Mouse (Mus musculus) E14TG2a.4 (cell line): ENCODE measurements around the gene Slc6a13.
A peak's percentile ranks its signal among the peaks of the same experiment; 100 is the strongest.

ENCODE experiments used
- H3K27me3 ChIP-seq: 2 replicates; pipeline ENCODE4 v1.6.1; 2014; ENCODE audit warnings: low read length, control low read depth; ENCODE audit not compliant: insufficient read depth
- H3K36me3 ChIP-seq: 2 replicates; pipeline ENCODE4 v1.6.1; 2014; ENCODE audit warnings: low read length, control low read depth; ENCODE audit not compliant: insufficient read depth
- H3K4me1 ChIP-seq: replicated peaks from 2 replicates; pipeline ENCODE4 v1.6.1; 2014; ENCODE audit warnings: low read depth, low read length, control low read depth
- H3K4me3 ChIP-seq: replicated peaks from 2 replicates; pipeline ENCODE4 v1.5.1; 2014; ENCODE audit warnings: mild to moderate bottlenecking, low read length
- H3K9me3 ChIP-seq: 2 replicates; pipeline ENCODE4 v1.6.1; 2014; ENCODE audit warnings: low read length, control low read depth
- CTCF ChIP-seq: conservative IDR thresholded peaks from 2 replicates; pipeline ENCODE4 v1.5.1; 2014; ENCODE audit warnings: low read length
- NANOG ChIP-seq: IDR thresholded peaks from 2 replicates; pipeline ENCODE4 v1.6.1; 2014; ENCODE audit warnings: borderline replicate concordance, low read length, mixed read lengths
- POU5F1 ChIP-seq: IDR thresholded peaks from 2 replicates; pipeline ENCODE4 v1.6.1; 2014; ENCODE audit warnings: low read length, borderline replicate concordance

The Slc6a13 gene

DNA sequence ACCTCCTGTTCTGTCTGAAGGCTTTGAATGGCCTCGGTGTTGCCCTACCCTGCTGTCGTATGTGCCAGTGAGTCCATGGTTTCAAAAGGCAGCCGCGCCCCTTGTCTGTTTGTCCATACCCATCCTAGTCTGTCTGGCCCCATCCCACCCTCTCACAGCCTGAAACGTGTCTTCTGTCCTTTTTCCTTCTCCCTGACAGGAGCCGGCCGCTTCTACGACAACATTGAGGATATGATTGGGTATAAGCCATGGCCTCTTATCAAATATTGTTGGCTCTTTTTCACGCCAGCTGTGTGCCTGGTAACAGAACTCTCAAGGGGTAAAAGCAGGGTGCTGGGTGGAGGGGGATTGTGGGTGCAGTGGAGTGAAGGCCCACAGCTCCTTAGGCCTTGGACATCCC lies 35.8 kb downstream of the Slc6a13 start:
- Histone ChIP-seq H3K36me3 (no peaks in the 10 kb centered on the region), H3K27me3 (peaks cover 22% of the 10 kb centered on the region), H3K4me1 (peaks cover 8% of the 10 kb centered on the region), H3K9me3 (no peaks in the 10 kb centered on the region), H3K4me3 (no peak overlapping the region)
- TF ChIP-seq POU5F1 (no peak), CTCF (no peak), NANOG (no peak)

DNA sequence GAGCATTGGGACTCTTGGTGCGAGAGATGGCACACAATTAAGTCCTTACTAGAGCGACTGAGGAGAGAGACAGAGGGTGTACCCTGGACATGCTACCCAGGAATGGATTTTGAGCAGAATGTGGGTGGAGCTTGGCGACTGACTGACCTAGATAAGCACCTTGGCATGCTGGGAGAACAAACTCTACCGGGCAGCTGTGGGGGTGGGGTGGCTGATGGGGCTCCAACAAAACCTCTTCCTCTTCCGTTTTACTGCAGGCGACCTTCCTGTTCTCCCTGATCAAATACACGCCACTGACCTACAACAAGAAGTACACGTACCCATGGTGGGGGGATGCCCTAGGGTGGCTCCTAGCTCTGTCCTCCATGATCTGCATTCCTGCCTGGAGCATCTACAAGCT lies 36.5 kb downstream of the Slc6a13 start:
- H3K4me3 ChIP-seq = no peak overlapping the region
- H3K9me3 ChIP-seq = no peaks in the 10 kb centered on the region
- TF ChIP-seq NANOG = no peak
- TF ChIP-seq CTCF = no peak
- no peak for TF ChIP-seq POU5F1
- peaks cover 20% of the 10 kb centered on the region for H3K27me3 ChIP-seq
- no peaks in the 10 kb centered on the region for H3K36me3 ChIP-seq
- peaks cover 8% of the 10 kb centered on the region for H3K4me1 ChIP-seq

GRCm38 (mm10) chr6:121337229-121337628 lies 37.2 kb downstream of the Slc6a13 start:
- H3K4me1 ChIP-seq = peaks cover 8% of the 10 kb centered on the region
- peaks cover 21% of the 10 kb centered on the region for H3K27me3 ChIP-seq
- no peaks in the 10 kb centered on the region for H3K9me3 ChIP-seq
- H3K4me3 ChIP-seq = no peak overlapping the region
- H3K36me3 ChIP-seq = no peaks in the 10 kb centered on the region
- TF ChIP-seq CTCF (no peak), NANOG (no peak), POU5F1 (no peak)

DNA sequence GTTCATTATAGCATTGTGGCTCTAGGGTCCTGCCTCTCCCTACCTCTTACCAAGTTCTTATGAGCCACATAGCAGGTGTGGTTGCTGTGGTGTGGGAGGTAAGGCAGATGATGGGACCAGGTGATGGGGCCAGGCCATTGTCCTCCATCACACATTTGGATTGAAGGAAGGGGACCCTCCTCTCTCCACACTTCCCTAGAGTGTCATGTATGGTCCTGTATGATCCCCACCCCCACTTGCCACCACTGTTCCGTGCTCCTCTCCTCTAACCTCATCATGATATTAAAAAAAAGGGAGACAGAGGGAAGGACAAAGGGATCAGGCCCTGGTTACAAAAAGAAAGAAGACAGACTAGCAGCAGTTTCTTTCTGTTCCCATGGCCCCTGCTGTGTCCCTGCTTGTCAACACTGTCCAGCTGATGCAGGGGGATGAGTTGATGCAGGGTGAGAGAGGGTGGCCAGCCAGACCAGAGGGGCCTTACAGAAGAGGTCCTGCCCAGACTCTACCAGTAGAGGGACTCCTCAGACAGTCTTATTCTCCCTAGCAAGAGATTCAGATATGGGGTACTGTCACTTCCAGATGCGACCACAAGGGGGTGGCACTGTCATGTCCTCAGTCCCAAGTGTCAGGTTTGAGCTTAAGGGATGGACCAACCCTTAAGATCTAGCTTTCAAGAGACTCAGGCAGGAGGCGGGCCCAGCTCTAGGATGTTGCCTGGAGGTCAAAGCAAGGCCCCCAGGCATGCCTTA lies 37.9 kb downstream of the Slc6a13 start:
- TF ChIP-seq NANOG (no peak), CTCF (peak; percentile 90)
- Histone ChIP-seq H3K9me3 (no peaks in the 10 kb centered on the region), H3K4me3 (no peak overlapping the region), H3K27me3 (peaks cover 26% of the 10 kb centered on the region), H3K4me1 (peaks cover 8% of the 10 kb centered on the region), H3K36me3 (no peaks in the 10 kb centered on the region)

DNA sequence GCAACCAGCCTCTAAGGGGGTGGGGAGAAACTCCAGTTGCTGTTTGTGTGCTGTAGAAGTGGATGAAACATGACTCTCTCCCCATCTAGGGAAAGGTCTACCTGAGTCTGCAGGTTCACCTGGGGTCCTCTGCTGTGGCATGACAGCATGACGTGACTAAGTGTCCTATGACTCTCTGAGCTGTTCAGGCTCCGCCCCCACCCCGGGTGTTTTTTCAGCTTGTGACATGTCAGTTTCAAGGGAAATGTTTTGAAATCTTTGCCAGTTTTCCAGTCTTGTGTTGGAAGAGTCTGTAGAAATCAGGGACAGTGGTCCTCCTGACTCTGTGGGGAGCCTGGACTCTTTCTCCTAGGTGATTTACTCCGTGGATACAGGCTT lies 38.5 kb downstream of the Slc6a13 start:
- no peaks in the 10 kb centered on the region for H3K9me3 ChIP-seq
- TF ChIP-seq POU5F1 (no peak), NANOG (no peak), CTCF (no peak)
- peaks cover 14% of the 10 kb centered on the region for H3K4me1 ChIP-seq
- H3K4me3 ChIP-seq = no peak overlapping the region
- H3K36me3 ChIP-seq = no peaks in the 10 kb centered on the region
- peaks cover 28% of the 10 kb centered on the region for H3K27me3 ChIP-seq

DNA sequence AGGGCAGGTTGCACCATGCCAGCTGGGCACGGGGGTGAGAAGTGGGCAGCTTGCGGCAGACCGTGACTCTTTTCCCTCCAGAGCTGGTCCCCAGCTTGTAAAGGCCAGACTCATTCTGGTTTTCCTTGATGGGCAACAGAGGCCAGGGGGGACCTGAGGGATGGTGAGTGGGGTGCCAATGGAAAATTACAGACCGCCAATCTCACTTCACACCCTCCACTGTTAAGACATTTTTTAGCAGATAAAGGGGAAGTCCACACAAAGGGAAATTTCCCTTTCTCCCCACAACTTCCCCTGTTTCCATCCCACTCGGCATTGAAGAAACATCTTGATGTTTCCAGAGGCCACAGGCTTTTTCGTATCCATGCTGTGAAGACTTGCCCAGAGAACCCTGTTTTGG lies 41.6 kb downstream of the Slc6a13 start:
- Histone ChIP-seq H3K4me3 (no peak overlapping the region), H3K27me3 (peaks cover 29% of the 10 kb centered on the region), H3K9me3 (no peaks in the 10 kb centered on the region), H3K36me3 (no peaks in the 10 kb centered on the region), H3K4me1 (peaks cover 27% of the 10 kb centered on the region)
- TF ChIP-seq CTCF (no peak), NANOG (no peak), POU5F1 (no peak)

GRCm38 (mm10) chr6:121343026-121343770 lies 43.2 kb downstream of the Slc6a13 start, which contains the start of gene Slc6a12:
Gene Slc6a12 (plus strand): TSS chr6:121343076.
- Histone ChIP-seq H3K9me3 (no peaks in the 10 kb centered on the region), H3K4me1 (peaks cover 27% of the 10 kb centered on the region), H3K36me3 (no peaks in the 10 kb centered on the region), H3K4me3 (no peak within 1 kb of the TSS), H3K27me3 (peaks cover 31% of the 10 kb centered on the region)
- TF ChIP-seq NANOG (no peak), CTCF (no peak), POU5F1 (no peak)

- no peak overlapping the region for H3K4me3 ChIP-seq
- H3K36me3 ChIP-seq = no peaks in the 10 kb centered on the region
- H3K27me3 ChIP-seq = peaks cover 31% of the 10 kb centered on the region
- H3K4me1 ChIP-seq = peaks cover 22% of the 10 kb centered on the region; the same call in 1 of the 2 replicates
- no peaks in the 10 kb centered on the region for H3K9me3 ChIP-seq
- TF ChIP-seq NANOG = no peak
- TF ChIP-seq POU5F1 = no peak
- TF ChIP-seq CTCF = no peak
Observed at GRCm38 (mm10) chr6:121343771-121344123, 43.7 kb downstream of the Slc6a13 start.

DNA sequence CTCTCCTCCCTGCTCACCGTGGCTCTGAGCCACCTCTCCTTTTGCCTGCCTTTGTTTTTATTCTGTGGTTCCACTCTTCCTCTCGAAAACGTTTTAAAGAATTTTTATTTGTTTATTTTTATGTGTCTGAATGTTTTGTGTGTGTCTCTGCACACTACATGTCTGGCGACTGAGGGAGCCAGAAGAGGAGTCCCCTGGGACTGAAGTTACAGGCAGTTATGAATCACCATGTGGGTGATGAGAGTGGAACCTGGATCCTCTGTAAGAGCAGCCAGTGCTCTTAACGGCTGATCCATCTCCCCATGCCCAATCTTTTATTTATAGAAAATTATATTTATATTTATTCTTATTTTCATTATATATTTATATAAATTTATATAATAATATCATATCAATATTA lies 44.3 kb downstream of the Slc6a13 start:
- Histone ChIP-seq H3K4me1 (peaks cover 19% of the 10 kb centered on the region; the same call in 1 of the 2 replicates), H3K9me3 (no peaks in the 10 kb centered on the region), H3K4me3 (no peak overlapping the region), H3K27me3 (peaks cover 35% of the 10 kb centered on the region), H3K36me3 (no peaks in the 10 kb centered on the region)
- TF ChIP-seq NANOG (no peak), CTCF (no peak), POU5F1 (no peak)
